Mouse (Mus musculus) splenic B cell, adult 2 months (primary cell): ENCODE data around the gene Timmdc1.

ENCODE experiments used
- DNase-seq: peaks from one replicate; pipeline ENCODE4 v3.0.0-alpha.2; 2011; ENCODE audit warnings: low read depth, low spot score
- H3K27me3 ChIP-seq: 2 replicates; pipeline ENCODE4 v1.6.1; 2012; ENCODE audit warnings: mild to moderate bottlenecking, low read length, moderate library complexity, mixed read lengths; ENCODE audit not compliant: control insufficient read depth, poor library complexity, insufficient read depth, severe bottlenecking
- H3K36me3 ChIP-seq: 2 replicates; pipeline ENCODE4 v1.6.1; 2012; ENCODE audit warnings: mild to moderate bottlenecking, low read length, moderate library complexity, mixed read lengths; ENCODE audit not compliant: control insufficient read depth, poor library complexity, insufficient read depth, severe bottlenecking

Timmdc1 gene

DNA sequence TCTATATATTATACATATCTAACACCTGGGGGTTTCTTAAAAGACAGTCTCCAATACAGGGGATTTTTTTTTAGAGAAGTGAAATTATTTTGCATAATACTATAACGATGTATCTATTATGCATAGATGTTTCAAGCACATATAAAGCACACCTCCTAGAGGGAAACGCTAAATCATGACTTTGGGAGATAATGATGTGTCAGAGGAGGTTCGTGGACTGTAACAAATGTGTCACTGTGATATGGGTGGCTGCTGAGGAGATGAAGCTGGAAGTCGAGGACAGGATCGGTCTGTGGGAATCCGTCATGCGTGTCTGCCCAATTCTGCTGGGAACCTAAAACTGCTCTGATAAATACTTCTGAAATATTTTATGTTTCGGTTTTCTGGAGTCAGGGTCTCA is 60.7 kb downstream of the Timmdc1 start:
- peak; percentile 72 for DNase-seq
- Histone ChIP-seq H3K27me3 (no peaks in the 10 kb centered on the region), H3K36me3 (no peaks in the 10 kb centered on the region)

DNA sequence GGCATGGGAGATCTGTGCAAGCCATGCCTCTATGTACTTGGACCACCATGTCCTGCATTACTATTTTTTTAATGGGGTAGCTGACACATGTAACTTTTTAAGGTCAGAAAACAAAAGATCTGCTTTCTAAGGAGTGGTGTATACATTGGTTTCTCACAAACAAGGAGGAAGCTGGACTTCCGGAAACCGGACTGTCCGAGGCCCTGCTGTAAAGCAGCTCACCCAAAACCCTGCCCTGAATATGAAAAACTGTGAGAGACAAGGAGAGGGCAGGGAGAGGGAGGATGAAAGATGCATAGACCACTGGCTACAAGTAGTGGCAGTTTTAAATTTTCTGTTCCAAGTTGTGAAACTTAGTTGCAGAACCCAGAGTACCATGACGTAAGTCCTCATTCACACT is 62.5 kb downstream of the Timmdc1 start:
- DNase-seq: no peak
- Histone ChIP-seq H3K36me3 (no peaks in the 10 kb centered on the region), H3K27me3 (no peaks in the 10 kb centered on the region)

DNA sequence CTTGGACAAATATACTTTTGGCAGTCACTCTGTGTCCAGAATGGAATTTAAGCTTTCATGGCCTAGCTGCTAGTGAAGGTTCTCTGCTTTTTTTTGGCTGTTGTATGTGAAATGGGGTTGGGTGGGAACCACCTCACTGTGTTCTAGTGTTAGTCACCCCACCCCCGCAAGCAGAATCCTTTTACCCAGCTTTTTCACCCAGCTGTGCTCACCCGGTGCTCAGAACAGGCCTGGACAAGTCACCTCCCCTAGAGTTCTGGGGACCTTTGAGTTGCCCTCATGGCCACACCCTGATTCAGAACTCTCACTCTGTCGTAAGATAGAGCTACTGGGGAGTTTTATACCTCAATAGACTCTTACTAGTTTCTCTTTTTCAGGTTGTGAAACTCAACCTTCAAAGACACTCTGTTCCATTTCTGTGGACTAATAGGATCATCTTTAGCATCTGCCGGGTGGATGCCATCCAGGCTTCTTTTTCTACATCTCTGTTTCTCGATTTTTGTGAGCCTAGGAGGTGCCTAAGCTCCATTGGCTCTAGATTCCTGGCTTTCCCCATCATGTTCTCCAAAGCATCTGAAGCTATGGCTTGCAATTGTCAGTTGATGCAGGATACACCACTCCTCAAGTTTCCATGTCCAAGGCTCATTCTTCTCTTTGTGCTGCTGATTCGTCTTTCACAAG is 63.7 kb downstream of the Timmdc1 start:
- no peaks in the 10 kb centered on the region for H3K36me3 ChIP-seq
- no peaks in the 10 kb centered on the region for H3K27me3 ChIP-seq
- peak; percentile 30 for DNase-seq

DNA sequence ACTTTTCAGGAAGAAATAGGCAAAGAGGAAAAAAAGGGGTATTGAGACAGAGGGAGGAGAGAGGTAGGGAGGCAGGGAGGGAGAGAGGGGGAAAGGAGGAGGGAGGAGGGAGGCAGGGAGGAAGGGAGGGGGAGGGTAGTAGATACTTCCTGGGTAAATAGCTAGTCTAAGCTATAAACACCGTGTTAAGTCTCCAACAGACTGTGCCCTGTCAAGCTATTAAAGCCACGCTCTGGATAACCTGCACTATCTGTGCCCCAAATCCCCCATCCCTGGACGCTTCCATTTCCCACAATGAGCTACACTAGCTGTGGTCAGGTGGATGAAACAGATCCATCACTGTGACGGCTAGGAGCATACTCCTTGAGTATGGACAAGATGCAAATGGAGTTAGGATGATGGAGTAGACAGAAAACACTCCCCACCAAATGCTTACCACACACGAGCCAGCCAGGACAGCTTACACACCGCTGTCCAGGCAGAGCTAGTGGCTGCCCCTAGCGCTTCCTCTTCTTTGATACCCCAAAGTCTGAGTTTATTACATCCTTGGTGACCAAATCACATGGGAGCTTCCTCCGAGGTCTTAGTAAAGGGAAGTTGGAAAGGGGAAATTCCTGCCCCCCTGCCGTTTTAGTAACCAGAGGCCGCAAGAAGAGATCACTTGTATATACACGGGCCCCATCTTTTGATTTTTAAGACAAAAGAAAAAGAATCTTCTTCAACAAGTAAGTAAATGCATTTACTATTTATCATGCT is 65.5 kb downstream of the Timmdc1 start:
- DNase-seq: peak; percentile 67
- Histone ChIP-seq H3K36me3 (no peaks in the 10 kb centered on the region), H3K27me3 (no peaks in the 10 kb centered on the region)

DNA sequence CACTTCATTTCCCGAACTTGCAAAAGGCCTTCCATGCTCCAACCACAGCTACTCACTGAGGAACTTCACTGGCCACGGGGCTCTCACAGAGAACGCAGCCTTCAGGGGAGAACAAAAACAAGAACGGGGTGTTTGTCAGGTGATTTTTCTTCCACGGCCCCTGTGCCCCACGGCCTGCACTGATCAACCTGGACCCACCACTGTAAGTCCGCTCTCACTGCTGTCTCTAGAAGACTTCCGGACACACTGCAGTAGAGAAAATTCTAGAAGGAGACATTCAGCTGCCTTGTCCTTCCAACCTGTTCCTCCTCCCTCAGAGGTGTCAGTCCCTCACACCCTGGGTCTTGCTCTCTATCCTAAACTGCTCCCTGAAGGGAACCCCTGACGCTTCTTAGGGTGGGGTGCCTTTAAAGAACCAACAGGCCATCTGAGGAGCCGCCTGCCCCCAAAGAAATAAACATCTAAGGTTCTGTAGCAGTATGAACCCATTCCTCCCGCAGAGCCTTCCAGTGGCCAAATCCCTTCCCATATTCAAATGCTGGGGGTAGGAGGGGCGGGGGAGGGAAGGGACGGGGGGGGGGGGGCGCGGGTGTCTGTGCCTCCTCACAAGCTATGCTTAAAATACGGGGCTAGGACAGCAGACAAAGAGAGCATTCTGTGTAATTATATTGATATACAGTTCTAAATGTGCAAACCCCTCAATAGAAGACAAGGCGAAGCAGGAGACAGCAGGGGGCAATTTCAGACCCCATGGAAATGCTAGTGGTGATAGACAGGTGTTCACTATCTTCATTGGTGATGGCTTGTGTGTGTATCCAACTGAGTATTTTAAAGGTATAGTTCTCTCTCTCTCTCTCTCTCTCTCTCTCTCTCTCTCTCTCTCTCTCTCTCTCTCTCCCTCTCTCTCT is 66.7 kb downstream of the Timmdc1 start, which contains the start of gene Cd80:
Gene Cd80, plus strand, starts transcription at position 51 of the 908 bp plus-strand sequence.
- Histone ChIP-seq H3K36me3 (no peaks in the 10 kb centered on the region), H3K27me3 (no peaks in the 10 kb centered on the region)
- no peak for DNase-seq

DNA sequence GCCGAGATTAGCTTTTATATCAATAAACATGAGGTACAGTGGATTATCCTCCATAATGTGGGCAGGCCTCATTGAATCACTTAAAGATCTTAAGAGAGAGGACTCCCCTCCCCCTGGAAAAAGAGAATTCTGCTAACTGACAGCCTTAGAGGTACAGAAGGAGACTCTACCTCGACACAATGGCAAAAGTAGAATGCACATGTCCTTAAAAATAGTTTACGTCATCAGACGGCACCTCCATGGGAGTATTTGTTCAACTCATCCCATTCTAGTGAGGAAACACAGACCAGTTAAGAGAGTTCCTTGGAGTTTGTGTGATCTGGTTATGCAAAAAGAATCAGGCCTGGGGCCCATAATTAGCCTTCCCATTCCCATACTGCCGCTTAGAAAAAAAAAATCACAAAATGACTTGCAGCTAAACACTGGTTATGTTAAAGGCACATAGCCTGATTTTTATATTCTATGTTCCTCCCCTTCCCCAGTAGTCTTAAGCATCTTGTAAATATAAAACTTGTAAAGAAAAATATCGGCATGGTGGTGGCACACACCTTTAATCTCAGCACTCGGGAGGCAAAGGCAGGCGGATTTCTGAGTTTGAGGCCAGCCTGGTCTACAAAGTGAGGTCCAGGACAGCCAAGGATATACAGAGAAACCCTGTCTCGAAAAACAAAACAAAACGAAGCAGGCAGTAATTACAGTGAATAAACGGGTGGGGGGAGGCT is 67.8 kb downstream of the Timmdc1 start:
- H3K36me3 ChIP-seq: peaks cover 2% of the 10 kb centered on the region; the same call in 1 of the 2 replicates
- DNase-seq: no peak
- H3K27me3 ChIP-seq: no peaks in the 10 kb centered on the region

DNA sequence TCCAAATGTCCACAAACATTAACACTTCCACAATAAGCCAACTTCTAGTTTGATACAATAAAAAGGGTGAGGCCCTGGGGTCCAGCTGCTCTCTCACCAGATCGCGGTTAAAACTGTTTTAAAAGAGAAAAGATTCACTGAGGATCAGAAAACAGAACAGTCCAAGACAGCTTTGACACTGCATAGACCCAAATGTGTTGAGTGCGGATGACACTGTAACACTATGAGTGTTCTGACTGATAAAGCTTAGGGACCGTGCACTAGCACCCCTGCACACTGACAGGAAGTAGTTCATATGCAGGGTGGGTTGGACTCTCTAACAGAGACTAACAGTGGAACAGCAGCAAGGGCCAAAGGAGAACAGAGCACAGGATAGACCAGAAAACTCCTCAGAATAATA is 68.5 kb downstream of the Timmdc1 start:
- H3K27me3 ChIP-seq: no peaks in the 10 kb centered on the region
- DNase-seq: no peak

DNA sequence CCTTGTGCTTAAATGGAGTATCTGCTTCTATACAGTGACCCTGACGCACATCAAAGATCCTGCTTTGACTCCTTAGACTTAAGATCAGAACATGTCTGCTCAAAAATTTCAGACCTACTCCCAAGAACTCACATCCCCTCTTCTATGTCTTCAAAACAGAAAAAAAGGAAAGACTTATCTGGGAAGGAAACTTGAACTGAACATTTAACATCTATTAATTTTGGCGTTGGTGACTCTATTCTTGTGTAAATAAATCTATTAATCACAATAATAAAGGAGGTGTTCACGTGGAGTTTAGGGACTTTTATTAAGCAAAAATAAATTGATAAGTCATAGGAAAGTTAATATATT is 69.3 kb downstream of the Timmdc1 start:
- no peak for DNase-seq
- Histone ChIP-seq H3K36me3 (peaks cover 2% of the 10 kb centered on the region; the same call in 1 of the 2 replicates), H3K27me3 (no peaks in the 10 kb centered on the region)

More for the DNA sequence above, 68.5 kb downstream of the Timmdc1 start:
- peaks cover 2% of the 10 kb centered on the region; the same call in 1 of the 2 replicates for H3K36me3 ChIP-seq

DNA sequence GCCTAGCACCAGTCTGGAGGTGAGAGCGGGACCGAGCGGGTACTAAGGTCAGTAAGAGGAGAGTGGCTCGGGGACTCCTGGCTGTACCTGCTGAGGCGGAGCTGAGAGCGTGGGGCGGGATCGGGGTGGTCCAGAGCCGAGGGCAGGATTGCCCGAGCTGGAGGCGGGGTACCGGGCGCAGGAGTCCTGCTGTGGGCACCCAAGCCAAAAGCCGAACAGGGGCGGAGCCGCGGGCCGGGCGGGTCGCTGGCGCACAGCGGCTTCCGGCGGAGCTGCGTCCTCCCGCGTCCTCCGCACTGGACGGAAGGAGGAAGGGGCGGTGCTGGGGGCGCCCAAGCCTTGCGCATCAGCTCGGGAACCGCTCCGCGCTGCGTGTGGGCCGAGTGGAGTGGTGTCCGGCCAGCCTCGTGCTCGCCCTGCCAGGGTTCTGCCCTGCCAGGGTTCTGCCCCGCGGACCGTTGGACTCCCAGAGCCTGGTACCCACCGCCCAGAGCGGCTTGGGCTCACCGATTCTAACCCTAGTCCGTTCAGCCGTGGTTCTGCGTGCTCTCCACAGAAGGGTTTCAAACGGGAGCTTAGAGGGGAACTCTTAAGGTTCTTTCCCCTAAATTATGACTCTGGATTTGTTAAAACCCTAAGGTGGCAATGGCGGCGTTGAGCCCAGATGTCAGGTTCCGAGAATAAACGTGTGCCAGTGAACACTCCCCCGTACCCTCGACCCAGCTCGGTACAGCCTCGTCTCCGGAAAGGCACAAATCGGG is 69.8 kb downstream of the Timmdc1 start, which contains the start of gene Adprh:
Gene Adprh, minus strand, starts transcription at position 262 of the 761 bp plus-strand sequence.
- peak; percentile 74 for DNase-seq
- Histone ChIP-seq H3K36me3 (peaks cover 2% of the 10 kb centered on the region; the same call in 1 of the 2 replicates), H3K27me3 (no peaks in the 10 kb centered on the region)

DNA sequence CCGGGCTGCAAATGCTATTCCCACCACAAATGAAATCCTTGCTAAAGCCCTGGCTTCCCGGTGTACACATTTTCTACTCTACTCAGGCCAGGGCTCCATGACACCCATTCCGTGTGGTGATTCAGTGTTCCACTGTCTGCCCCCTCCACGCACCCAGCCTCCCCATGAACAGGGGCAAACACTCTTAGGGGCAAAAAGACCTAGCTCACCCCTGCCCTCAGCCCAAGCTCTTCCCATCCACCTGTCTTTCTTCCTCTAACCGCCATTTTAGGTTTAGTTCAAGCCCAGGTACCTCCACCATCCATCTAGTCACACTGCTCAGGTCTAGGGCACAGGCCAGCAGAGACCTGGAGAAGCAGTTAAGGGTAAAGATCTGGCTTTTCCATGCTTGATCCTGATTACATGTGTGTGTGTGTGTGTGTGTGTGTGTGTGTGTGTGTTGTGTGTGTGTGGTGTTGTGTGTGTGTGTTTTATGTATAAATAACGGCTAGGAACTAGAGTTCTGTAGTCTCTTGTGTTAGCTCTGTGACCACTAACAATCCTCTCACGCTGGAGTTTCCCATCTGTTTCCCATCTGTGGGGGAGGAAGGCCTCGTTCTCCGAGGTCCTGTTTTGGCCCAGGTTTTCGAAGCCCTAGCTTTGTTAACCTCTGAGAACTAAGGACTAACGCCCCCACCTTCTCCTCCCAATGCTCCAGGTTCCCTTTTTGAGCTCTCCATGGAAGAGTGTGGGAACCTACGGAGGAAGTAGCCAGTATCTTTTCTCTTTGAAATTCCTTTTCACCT is 70.8 kb downstream of the Timmdc1 start:
- Histone ChIP-seq H3K27me3 (no peaks in the 10 kb centered on the region), H3K36me3 (peaks cover 2% of the 10 kb centered on the region; the same call in 1 of the 2 replicates)
- no peak for DNase-seq

DNA sequence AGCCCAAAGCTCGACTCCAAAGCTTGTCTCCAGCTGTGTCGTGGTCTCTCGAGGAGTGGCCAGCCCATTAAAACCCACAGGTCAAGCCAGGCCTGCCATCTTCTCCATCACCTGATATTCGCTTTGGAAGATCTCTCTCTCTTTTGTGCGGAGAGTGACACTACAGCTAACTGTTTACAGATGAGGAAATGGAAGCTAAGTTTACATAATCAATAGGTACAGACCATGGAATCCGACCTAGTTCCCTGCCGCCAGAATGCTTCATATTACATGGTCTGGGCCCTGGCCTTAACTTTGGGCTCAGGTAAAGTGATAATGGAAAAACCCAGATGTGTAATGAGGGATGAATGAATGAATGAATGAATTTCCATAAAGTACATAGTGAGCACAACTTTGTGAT is 71.8 kb downstream of the Timmdc1 start:
- no peak for DNase-seq
- Histone ChIP-seq H3K27me3 (no peaks in the 10 kb centered on the region), H3K36me3 (peaks cover 2% of the 10 kb centered on the region)

DNA sequence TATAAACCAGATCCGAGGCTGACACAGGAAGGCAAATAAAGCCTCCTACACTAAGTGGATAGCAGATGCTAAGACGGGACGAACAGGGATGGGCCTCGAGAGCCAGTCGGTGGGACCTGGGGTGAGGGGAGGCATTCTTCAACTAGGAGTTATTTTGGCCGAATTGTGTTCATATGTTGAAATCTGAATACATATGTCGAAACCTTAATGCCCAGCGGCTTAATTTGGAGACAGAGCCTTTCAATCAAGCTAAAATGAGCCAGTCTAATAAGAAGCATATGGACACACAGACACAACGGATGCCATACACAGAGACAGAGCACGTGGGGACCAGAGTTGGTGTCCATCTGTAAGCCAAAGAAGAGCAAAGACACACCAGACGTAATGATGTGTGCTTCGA is 74.0 kb downstream of the Timmdc1 start:
- H3K36me3 ChIP-seq: peaks cover 9% of the 10 kb centered on the region
- H3K27me3 ChIP-seq: no peaks in the 10 kb centered on the region
- no peak for DNase-seq
